Mouse (Mus musculus): Measurements from ENCODE around the gene Cd81.

The Cd81 gene

DNA sequence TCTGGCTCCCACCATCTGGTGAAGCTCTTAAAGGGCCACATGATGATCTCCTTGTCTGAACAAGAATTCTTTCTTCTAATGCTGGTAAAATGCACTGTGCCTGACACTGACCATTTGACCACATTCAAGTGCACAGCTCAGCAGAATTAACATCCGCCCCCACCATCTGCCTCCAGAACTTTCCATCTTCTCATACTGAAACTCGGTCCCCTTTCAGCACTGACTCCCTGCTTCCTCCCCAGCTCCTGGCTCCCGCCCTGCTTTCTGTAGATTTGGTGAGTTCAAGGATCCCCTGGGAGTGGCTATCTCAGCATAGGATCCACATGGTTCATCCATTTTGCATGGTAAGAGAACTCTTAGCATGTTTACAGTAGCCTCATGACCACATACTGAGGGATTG is 31.8 kb upstream of the Cd81 start:
- DNase-seq (ENCODE audit: low read depth, low spot score) = no peak

DNA sequence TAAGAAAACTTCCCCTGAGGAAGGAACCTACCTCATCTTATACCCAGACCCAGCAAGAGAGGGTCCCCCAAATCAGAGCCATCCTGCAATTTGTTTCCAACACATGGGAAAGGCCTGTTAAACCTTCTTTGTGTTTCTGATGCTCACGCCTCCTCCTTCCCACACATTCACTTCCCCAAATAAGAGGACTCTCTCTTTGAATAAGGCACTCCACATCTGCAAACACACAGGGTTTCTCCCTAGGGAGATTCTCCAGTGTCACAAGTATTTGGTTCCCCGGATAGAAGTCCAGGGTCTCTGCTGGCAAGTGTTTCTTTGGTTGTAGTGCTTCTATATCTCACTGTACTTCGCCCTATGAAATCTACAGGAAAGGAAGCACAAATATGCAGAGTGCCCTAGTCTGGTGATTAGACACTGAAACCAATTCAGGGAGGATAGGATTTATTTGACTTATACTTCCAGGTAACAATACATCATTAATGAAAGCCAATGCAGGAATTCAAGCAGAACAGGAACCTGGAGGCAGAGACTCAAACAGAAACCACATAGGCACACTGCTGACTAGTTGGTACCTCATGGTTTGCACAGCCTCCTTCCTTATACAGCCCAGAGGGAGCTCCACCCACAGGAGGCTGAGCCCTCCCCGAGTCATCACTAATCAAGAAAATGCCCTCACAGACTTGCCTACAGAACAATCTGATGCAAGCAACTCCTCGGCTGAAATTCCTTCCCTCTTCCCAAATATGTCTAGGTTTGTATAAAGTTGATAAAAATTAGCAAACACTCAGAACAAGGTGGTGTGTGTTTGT is 31.0 kb upstream of the Cd81 start:
- DNase-seq (ENCODE audit: low read depth, low spot score) = peak; percentile 28

DNA sequence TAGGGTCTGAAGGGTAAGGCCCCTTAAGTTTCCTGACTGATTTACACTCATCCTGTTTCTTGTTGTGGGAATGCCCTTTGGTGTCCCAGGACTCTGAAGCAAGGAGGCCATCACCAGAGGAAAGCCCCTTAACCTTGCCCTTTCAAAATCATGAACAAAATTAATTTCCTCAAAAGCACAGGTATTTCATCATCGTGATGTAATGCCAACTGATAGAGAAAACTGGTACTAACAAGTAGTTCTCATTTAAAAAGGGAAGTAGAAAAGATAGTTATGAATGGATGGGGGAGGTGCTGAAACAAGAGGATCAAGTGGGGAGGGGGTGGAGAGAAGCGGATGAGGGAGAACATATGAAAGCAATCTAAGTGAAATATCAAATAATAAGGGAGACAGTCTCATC is 29.0 kb upstream of the Cd81 start:
- DNase-seq (ENCODE audit: low read depth, low spot score) = no peak

DNA sequence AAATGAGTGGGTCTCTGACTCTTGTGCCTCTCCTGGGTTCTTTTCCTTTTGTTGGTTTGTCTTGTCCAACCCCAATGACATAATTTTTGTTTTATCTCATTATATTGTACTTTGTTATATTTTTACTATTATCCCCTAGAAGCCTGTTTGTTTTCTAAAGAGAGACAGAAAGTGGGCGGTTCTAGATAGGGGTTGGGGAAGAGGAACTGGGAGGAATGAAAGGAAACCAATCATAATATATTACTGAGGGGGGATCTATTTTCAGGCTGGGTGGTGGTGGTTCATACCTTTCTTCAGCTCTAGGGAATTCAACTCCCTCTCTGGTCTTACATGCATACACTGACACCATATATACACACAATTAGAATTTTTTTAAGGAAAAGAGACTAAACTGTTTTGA is 28.2 kb upstream of the Cd81 start:
- DNase-seq (ENCODE audit: low read depth, low spot score) = no peak

DNA sequence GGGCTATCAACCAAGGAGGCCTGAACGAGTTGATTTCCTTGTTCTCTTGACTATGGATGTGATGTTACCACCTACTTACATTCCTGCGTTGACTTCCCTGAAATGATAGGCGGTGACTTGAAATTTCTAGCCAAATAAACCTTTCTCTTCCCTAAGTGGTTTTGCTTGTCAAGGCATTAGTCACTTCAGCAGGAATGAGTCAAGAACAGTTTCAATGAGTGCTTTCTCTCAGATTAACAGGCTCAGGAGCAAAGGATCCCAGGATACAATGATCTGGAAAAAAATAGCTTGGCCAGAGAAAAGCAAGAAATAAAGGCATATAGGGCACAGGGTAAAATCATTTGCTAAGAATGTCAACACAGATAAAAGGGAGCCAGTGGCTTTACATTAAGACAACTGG is 27.0 kb upstream of the Cd81 start:
- no peak for DNase-seq (ENCODE audit: low read depth, low spot score)

DNA sequence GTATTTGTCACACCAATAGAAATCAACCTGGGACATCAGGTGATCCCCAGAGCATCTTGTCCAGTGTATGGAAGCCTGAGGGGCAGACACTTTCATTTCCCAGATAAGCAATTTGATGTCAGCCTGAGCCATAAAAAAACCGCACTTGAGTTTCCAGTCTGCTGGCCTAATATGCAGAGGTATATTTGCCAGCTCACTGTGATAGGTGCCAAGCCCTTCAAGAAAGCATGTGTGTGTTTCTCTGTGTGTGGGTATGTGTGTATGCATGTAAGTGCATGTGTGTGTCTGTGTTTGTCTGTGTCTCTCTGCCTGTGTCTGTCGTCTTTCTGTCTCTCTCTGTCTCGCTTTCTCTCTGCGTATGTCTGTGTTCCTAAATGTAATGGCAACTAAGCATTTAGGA is 25.3 kb upstream of the Cd81 start:
- DNase-seq (ENCODE audit: low read depth, low spot score) = no peak

DNA sequence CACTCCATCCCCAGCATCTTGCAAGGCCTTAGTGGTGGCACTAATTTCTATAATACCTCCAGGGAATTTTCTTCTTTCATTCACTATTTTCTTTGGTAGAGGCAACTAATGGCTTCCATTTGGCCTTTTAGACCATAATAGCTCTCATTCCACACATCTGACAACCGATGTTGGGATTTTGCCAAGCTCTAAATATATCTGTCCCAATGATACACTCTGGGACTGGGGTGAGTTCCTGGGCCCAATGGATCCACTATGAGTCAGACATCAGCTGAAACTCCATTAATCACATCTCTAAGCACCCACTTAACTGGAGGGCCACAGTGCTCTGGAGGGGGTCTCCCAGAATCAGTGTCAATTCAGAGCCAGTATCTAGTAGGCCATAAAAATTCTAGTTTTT is 20.7 kb upstream of the Cd81 start:
- no peak for DNase-seq (ENCODE audit: low read depth, low spot score)

DNA sequence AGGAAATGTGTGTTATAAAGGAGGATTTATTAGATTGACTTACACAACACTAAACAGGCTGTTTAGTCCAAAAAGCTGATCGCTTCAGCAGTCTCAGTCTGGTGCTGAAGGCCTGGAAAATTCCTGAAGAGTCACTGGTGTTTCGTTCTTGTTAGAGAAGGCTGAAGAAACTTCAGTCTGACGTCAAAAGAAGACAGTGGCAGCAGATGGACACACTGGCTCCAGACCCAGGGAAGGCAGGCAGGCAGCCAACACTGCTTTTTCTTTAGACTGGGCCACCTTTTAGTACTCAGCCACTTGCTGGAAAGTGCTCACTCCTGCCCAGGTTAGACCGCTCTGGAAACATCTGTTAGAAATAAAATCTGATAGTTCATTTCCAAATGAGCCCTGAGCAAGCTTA is 19.0 kb upstream of the Cd81 start:
- no peak for DNase-seq (ENCODE audit: low read depth, low spot score)

DNA sequence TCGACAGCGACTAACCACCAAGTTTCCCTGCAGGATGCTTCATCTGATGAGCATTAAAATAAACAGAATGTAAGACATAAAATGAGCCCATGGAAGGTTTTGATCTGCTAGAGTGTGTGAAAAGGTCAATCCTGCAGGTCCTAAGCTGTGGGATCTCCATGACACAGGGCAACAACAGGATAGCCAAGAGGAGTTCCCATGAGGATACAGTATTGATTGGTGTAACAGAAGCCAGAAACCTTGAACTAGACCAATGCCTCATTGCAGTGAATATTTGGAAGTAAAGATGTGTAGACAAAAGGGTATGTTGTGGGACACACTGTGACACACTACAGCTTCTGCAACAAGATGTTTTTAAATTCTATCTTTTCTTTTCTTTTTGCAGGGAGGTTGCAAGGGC is 18.4 kb upstream of the Cd81 start:
- DNase-seq (ENCODE audit: low read depth, low spot score) = no peak

DNA sequence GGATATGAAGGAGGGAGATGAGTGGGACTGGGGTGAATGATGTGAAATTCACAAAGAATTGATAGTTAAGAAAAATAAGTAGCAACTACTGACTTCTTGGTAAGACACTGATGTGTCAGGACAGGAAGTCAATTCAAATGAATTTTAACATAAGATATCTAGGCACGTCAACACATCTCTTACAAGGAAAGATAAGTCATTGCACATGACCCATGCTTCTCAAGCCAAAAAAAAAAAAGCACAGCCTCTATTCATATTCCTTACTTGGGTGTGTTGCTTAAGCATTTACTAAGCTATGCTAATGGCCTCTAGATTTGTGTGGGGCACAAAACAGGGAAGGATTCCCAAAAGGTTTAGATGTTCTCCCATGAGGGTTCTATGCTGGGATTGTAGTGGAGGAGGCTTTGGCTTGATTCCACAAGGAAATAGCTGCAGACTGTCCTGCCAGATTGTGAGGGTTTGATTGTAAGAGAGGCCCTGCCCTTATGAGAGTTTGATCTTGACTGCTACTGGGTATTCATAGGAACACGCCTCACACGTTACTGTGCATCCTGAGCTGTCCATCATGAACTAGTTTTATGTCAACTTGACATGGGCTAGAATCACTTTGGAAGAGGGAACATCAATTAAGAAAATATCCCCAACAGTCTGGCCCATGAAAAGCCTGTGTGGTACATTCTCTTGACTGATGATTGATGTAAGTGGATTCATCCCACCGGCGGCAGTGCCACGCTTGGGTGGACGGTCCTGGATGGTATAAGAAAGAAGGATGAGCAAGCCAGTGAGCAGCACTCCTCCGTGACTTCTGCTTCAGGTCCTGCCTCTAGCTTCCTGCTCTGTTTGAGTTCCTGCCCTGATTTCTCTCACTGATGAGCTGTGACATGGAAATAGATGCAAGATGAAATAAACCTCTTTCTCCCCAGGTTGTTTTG is 17.8 kb upstream of the Cd81 start:
- DNase-seq (ENCODE audit: low read depth, low spot score) = no peak

DNA sequence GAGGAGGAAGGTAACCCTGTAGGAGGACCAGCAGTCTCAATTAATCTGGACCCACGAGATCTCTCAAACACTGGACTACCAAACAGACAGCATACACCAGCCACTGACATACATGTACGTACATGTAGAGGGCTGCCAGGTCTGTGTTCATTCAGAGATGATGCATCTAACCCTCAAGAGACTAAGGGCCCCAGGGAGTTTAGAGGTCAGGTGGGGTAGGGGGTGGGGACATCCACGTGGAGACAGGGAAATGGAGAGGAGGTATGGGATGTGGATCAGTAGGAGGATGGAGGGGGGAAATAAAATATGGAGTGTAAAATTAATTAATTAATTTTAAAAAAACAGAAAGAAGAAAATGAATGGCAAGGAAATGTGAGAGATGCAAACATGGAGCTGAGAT is 15.8 kb upstream of the Cd81 start:
- no peak for DNase-seq (ENCODE audit: low read depth, low spot score)

DNA sequence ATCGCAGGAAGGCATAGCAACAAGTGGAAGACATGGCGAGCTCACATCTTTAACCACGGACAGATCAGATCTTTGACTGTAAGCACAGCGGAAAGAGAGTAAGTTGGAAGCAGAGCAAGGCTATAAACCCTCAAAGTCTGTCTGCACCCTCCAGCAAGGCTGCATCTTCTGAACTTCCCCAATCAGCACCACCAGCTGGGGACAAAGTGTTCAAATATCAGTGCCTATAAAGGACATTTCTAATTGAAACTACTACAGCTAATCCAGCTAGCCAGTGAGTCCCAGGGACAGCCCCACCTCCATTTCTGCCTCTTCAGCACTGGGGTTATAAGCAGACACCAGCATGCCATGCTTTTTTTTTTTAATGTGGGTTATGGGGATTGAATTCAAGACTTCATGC is 15.2 kb upstream of the Cd81 start:
- no peak for DNase-seq (ENCODE audit: low read depth, low spot score)

DNA sequence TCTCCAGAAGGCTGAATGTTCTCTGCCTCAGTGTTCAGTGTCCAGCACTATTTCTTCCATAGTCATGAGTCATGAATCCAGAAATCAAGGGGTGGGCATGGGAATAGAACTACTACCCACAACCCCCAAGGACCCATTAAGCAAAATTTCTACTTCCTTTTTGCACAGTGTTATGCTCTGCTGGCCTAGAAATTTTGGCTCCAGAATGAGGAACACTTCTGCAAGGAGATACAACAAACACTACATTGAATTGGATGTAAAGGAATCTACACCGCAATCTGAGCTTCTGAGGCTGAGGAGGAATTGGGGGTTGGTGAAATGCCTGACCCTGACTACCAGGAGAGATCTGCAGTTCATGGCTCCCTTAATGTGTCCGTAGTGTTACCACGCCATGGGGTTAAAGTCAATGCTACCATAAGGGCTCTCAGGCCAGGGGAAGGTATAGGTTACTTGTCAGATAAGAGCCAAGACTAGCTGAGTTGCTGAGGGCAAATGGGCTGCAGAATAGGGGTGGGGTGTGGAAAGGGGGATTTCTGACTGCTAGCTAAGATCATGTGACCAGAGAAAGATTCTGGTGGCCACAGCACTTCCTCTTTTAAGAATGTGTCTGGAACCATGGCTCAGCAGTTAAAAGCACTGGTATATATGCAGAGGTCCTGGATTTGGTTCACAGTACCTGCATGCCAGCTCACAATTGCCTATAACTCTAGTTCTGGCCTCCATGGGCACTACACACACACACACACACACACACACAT is 14.2 kb upstream of the Cd81 start:
- DNase-seq (ENCODE audit: low read depth, low spot score) = no peak

DNA sequence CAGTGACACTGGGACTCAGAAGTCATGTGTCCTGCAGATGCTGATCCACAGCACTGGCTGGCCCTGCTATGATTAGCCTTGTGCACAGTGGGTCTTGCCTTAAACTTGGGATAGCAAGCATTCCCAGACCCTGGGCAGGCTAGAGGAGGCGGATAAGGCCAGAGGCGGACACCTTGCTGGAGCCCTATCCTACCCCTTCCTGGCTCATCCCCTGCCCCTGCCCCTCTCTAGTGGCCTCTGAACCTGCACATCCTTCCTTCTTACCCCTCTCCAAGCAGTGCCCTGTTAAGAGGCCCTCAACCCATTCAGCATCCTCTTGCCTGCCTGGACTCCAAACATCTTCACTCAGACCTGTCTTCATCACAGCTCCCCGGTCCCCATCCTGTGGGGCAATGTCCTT is 12.0 kb upstream of the Cd81 start:
- DNase-seq (ENCODE audit: low read depth, low spot score) = no peak

DNA sequence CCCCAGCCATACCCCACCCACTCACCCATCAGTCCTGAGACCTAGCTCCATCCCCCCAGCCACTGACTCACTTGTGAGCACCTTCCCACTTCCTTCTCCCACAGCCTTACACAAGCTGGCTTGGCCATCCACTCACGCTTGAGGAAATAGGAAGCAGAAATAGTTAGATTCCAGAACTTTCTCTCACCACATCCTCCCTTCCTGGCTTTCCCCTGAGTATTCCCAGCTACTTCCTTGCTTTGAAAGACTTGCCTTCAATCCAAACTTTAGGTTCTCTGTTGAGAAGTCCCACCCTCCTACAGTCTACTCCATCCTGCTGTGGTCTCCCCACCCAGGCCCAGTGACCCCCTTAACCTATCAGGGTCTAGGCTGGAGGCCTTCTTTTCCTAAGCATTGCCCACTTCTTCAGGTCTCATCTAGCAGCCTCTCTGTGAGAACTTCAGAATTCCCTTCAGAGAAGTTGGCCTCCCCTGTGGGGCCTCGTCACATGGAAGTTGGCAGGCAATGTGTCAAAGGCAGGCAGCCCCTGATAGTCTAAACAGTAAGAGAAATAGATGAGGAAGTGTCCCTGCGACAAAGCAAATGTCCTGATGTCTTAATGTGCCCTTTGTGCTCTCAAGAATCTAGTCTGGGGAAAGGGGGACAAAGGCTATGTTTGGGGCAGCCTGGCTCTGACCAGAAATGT is 11.3 kb upstream of the Cd81 start:
- no peak for DNase-seq (ENCODE audit: low read depth, low spot score)

DNA sequence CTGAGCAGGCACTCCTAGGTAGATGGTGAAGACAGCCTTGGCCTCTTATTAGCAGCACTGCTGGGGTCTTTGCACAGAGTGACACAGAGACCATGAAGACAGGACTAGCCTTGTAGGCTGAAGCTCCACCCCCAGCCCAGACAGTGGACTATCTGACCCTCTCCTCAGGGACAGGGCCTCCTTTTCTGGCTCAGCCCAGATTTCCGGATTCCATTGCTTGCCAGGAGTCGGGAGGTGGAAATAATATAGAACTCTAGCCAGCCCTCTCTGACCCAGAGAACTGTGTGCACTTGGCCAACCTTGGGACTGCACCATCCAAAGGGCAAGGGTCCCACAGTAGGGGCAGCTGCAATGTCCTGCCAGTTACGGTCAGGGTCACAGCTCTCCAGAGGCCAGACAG is 10.4 kb upstream of the Cd81 start:
- DNase-seq (ENCODE audit: low read depth, low spot score) = no peak

DNA sequence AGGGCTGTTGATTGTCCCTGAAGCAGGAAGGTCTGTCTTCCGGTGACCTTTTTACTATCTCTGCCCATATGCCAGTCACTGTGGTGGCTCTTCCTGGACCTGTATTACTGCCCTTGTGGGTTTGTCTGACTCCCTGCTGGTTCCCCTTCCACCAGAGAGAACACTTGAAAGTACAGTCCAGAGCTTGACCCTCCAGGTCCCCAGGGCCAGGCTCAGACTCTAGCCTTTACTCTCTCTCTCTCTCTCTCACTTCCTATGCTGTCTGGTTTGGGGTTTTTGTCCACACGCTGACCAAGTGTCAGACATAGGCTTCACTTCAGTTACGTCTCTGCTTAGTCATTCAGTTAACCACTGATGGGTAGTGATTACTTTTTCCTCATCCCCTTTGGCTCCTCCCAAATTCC is 9.6 kb upstream of the Cd81 start:
- DNase-seq (ENCODE audit: low read depth, low spot score) = no peak

DNA sequence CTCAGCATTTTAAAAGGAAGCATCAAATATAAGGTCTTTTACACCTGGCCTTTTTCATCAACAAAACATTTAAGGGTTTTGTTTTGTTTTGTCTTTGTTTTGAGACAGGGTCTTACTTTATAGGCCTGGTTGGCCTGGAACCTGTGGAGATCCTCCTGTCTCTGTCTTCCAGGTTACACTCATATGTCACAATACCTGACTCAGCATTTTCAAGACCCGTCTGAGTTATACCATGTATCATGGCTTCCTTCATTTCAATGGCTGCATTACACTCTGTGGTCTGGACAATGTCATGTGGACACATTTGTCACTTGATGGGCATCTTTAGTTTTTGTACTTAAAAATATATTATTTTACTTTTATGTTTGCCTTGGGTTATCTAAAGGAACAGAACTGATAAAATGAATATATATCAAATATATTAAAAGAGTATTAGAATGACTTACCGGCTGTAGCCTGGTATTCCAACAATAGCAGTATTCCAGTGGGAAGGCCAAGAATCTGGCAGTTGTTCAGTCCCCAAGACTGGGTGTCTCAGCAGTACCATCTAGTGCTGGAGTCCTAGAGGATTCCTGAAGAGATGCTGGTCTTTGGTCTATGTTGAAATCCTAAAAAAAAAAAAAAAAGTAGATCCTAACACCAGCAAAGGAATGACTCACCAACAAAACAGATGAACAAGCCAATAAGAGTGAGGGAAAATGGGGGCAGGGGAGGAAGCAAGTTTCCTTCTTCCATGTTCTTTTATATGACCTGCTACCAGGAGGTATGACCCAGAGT is 8.3 kb upstream of the Cd81 start:
- DNase-seq (ENCODE audit: low read depth, low spot score) = no peak

DNA sequence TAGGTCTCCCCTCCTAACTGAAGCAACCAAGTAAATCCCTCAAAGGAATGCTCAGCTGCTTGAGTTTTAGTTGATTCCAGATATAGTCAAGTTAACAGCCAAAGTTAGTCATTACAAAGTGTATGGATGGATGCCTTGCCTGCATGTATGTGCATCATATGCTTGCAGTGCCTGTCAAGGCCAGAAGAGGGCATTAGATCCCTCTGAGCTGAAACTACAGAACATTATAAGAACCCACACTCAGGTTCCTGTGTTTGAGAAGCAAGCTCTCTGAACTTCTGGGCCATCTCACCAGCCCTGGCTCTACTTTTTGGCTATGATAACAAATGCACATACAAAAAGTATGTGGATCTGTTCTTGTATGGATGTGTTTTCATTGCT is 7.7 kb upstream of the Cd81 start:
- DNase-seq (ENCODE audit: low read depth, low spot score) = no peak

DNA sequence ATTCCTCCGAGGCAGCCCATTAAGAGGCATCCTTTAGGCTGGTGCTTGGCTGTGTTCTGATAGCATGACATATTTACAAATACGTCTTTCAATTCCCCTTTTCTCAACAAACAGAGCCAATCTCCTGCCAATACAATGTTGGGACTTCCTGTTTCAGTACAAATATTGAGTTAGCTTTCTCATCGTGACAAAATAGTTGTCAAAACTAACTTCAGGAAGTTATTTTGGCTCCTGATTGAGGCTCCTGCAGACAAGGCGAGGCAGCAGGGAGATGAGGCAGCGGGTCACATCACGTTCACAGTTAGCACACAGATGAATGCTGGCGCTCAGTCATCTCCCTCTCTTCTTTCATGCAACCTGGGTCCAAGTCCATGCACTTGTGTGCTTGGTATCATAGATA is 6.2 kb upstream of the Cd81 start:
- no peak for DNase-seq (ENCODE audit: low read depth, low spot score)

DNA sequence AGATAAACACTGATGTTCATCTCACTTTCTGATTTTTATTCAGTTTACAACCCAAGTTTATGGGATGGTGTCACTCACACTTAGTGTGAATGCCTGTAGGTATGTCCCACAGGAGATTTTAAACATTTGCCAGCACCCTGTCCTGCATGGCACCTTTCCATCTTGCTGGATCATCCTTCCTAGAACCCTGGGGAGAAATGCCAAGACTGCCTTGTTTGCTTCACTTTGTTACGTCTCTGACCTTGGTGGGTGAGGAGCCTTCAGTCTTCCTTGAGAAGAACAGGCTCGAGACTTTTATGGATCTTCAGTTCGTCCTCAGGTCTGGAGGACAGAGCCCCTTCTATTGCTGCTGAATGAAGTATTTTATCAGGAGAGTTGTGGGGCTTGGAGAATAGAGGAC is 3.2 kb upstream of the Cd81 start:
- DNase-seq (ENCODE audit: low read depth, low spot score) = no peak
